8 mouse cellular contexts compared by ENCODE assay signal in genomic region chr6:51171761-51172160, GRCm38 (mm10).
DNase-seq lines count a peak whose midpoint lies in the region; ATAC-seq lines count a peak whose summit lies in the region.

No protein-coding gene starts in this region.

- H3K4me1 ChIP-seq in forebrain, embryonic 14.5 days (ENCODE audit: control insufficient read depth, insufficient read depth, low read length): peaks cover 10% of the 10 kb centered on the region; the same call in 1 of the 2 replicates
- peaks cover 38% of the 10 kb centered on the region for H3K4me1 ChIP-seq in hindbrain, embryonic 12.5 days

- H3K9me3 ChIP-seq in forebrain, embryonic 14.5 days (replicated peaks; ENCODE audit: control insufficient read depth, low read length): no peaks in the 10 kb centered on the region
- H3K9me3 ChIP-seq in hindbrain, embryonic 12.5 days (replicated peaks): no peaks in the 10 kb centered on the region

- H3K9ac ChIP-seq in forebrain, embryonic 14.5 days (ENCODE audit: low read length): no peak overlapping the region
- H3K9ac ChIP-seq in hindbrain, embryonic 12.5 days: peak overlapping the region; percentile 32; the same call in 1 of the 2 replicates

- H3K27ac ChIP-seq in forebrain, embryonic 14.5 days (ENCODE audit: low read depth, low read length): no peak overlapping the region
- peak overlapping the region; percentile 86 for H3K27ac ChIP-seq in hindbrain, embryonic 12.5 days

- no peaks in the 10 kb centered on the region for H3K36me3 ChIP-seq in forebrain, embryonic 14.5 days (ENCODE audit: control insufficient read depth, insufficient read depth, low read length)
- H3K36me3 ChIP-seq in hindbrain, embryonic 12.5 days: no peaks in the 10 kb centered on the region

- no peak for ATAC-seq in forebrain, embryonic 14.5 days
- ATAC-seq in hindbrain, embryonic 12.5 days (ENCODE audit: low FRiP score): no peak
- ATAC-seq in erythroid progenitor cell, adult 5-6 weeks (replicated peaks; ENCODE audit: low FRiP score, poor library complexity, severe bottlenecking): no peak

- H3K4me3 ChIP-seq in forebrain, embryonic 14.5 days (ENCODE audit: low read depth, low read length): no peak overlapping the region
- H3K4me3 ChIP-seq in hindbrain, embryonic 12.5 days: peak overlapping the region; percentile 23; the same call in 1 of the 2 replicates

- H3K27me3 ChIP-seq in forebrain, embryonic 14.5 days (replicated peaks; ENCODE audit: control insufficient read depth, insufficient read depth, low read length): peaks cover 53% of the 10 kb centered on the region
- H3K27me3 ChIP-seq in hindbrain, embryonic 12.5 days: peaks cover 30% of the 10 kb centered on the region

- H3K4me2 ChIP-seq in forebrain, embryonic 14.5 days (ENCODE audit: low read length): peak overlapping the region; percentile 37; the same call in 1 of the 2 replicates
- peak overlapping the region; percentile 54 for H3K4me2 ChIP-seq in hindbrain, embryonic 12.5 days (replicated peaks)

- peak; percentile 56 for DNase-seq in ovary, postnatal 14 days (ENCODE audit: low spot score)
- DNase-seq in ovary, postnatal 10 days (ENCODE audit: low spot score): no peak
- no peak for DNase-seq in forebrain, embryonic 14.5 days (ENCODE audit: low spot score)
- peak; percentile 61 for DNase-seq in liver
- DNase-seq in neural tube, embryonic 10.5 days (ENCODE audit: extremely low spot score, low spot score): peak; percentile 70
- no peak for DNase-seq in frontal cortex, postnatal 10 days (ENCODE audit: low spot score in 2 of 2)

- WGBS in forebrain, embryonic 14.5 days: 2% methylated on average over 22 of the region's 22 CpGs
- 1% methylated on average over 22 of the region's 22 CpGs for WGBS in hindbrain, embryonic 12.5 days

Comparison
In these comparisons a context has a peak if more than half of its experiments do, and no peak if none do; other contexts are left out.
1. DNase-seq: peak in ovary, postnatal 14 days (single experiment), liver (single experiment) and neural tube, embryonic 10.5 days (single experiment); none in ovary, postnatal 10 days (single experiment), forebrain, embryonic 14.5 days (single experiment) and frontal cortex, postnatal 10 days (0 of 2).